Mouse (Mus musculus) right cerebral cortex, adult 2 months (tissue): Measurements from ENCODE around the gene 1110059E24Rik.

Source experiments
- DNase-seq, 2 experiments: peaks; one replicate each; pipeline ENCODE4 v3.0.0; 2021 to 2022; ENCODE audit warnings: low spot score in 2 of 2

Gene 1110059E24Rik

DNA sequence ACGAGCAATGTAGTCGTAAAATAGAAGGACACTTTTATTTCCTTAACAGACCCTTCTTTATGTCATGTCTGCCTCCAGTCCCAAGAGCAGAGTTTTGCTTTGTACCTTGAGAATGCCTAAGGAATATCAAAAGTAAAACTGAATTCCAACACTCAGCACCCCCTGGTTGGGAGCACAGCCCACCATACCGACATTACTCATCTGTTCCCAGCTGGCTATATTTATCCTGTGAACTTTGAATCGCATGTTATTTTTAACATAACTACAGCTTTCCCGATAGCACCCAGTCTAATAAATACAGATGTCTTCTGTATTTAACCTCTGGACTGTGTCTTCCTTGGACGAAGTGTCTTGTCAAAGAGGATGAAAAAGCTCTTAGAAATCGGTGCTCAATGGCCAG is 80.8 kb downstream of the 1110059E24Rik start:
- DNase-seq = no peak

DNA sequence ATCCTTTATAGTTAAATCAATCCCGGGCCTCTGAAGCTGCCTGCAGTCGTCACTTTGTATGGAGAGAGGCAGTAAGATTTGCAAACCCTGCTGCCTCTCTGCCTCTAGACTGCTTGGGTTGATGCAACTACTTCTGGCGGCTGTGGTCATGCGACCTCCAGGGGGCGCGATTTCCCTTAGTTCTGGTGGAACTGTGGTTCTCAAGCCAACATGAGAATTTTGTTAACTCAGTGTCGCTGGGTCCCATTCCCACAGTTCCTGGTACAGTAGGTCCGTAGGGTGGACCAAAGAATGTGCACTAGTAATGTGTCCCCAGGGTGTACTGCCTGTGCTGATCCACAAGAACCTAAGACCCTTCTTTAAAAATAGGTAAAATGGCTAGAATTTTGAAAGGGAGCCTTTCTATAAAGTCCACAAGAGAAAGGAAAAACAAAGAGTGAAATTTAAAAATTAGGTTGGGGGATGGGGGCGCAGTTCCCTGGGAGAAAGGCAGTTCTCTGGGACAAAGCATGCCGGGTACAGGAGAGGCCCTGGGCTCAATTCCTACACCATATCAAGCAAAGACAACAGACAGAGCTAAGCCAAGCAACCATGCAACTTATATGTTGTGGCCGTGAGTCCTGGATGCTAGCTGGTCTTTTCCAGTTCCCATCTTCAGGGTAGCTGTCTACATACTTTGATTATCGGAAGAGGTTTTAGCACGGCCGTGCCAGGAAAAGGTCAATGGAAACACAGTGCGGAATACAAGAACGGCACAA is 81.4 kb downstream of the 1110059E24Rik start:
- DNase-seq = peak; percentile 84 to 87

DNA sequence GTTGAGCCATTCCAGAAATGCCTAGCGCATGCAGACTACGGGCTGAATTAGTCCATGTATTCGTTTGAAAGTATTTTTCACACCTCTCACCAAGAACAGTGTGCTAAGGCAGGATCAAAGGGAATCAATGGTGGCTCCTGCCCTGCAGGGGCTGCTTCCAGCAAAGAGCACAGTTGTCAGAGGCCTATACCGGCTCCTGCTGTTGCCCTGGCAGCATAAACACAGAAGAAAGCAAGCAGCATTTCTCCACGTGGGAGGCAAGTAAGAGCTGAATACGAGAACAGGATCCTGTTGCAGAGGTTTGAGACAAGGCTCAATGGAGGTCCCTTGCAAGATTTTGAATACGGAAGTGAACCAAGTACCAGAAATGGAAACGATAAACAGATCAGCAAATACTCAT is 82.0 kb downstream of the 1110059E24Rik start:
- peak; percentile 21 to 26 for DNase-seq

DNA sequence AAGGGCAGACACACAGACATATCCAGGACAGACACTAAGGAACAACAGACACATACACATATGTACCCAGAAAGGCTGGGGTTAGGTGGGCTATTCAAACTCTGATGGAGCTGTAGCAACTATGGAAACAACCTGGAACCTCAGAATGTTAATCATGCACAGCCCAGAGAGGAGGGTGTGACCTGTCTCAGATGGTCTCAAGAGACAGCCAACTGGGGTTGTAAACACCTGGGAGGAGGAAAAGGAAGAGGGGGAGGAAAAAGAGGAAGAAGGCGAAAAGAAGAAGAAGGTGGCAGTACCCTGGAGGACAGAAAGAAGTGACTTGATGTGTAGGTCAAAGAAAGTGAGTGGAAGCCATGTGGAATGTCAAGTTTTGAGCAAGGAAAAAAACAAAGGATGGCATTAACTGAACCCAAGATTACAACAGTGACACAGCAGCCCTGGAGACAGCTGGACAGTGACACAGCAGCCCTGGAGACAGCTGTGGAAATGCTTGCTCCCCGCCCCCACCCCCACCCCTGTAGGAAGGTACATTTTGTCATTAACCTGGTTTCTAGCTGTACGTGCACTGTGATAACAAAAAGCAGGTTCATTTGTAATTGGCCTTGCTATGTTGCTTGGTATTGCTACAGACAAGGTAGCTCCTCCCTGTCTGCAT is 84.1 kb downstream of the 1110059E24Rik start:
- no peak for DNase-seq

DNA sequence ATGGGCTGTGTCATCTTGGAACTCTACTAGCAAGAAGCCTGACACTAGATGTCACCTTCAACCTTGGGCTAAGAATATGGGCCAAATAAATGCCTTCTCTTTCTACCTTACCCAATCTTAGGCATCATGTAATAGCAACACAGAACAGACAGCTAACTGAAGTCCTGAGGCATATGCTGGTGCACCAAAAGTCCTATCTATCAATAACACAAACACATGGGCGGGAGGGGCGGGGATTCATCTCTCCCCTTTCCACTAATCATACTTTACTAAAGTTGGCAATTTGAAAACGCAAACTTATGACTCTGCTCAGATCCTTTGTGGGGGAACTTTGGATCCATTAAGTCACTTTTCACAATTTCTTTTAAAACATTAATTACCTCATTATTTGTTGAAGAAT is 84.8 kb downstream of the 1110059E24Rik start:
- no peak for DNase-seq

DNA sequence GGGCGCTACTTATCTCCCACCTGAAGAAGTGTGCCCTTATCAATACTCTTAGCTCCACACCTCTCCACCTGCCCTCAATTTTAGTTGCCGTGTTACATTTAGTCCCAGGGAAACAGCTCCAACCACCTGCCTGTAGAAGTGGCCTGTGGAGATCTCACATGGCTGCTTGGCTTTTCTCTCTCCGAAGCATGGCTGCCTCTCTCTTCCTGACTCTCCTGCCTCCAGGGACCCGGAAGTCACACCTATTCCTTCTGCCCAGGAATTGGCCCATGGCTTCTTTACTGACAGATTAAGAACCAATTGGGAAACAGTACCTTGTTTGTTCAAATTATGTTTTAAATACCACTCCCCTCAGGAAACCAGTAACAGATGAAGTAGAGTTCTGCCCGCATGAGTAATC is 86.3 kb downstream of the 1110059E24Rik start:
- DNase-seq = no peak

DNA sequence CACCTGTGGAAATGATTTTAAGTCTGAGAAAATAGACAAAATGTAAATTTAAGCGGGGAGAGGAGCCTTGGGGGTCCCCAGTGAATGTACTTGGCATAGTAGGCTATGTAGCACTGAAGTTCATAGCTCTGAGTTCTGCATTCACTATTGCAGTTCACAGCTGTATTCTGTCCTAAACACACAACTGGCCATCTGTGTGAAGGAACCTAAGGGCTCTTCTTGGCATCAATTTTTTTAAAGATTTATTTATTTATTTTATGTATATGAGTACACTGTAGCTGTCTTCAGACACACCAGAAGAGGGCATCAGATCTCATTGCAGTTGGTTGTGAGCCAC is 88.3 kb downstream of the 1110059E24Rik start:
- DNase-seq = no peak

DNA sequence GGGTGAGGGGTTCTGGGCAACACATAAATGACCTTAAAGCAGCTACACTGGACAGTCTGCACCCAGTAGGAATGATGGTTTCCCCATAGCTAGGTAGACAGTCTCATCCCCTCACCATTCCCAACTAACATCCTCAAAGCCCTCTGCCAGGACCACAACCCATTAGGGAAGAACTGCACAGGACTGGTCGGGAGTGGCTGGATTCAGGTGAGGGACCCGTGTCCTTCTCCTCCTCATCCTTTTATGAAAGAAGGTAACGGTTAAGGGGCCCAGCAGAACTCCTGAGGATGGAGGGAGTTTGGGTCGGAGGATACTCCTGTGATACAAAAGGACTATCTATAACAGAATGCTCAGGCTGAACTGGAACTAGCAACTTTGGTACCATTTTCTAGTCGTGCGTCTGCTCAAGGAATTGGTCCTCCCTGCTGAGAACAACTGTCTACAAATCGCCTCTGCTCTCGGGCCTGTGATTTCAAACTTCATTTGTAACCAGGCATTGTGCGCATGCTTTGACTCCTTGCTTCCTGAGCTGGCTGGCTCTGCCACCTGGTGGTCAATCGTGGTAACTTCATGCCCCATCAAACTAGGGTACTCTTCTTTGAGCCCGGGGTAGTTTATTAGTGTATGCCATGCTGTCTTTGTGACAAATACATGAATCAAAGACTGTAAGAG is 88.9 kb downstream of the 1110059E24Rik start:
- peak; percentile 88 to 90 for DNase-seq

DNA sequence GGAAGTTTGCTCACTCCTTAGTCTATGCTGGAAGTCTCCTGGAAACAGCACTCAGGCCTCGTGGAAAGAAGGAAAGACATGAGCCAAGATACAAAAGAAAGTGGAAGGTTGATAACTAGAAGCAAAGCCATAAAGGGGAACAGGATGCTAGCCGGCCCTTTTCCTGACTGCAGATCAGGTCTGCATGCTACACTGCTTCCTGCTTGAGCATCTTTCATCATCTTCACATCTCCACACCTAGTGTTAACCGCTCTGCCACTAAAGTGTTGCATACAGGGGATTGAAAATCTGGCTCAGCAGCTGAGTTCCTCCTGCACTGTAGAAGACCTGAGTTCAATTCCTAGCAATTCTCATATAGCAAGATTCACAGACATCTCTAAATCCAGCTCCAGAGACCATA is 89.8 kb downstream of the 1110059E24Rik start:
- no peak for DNase-seq

DNA sequence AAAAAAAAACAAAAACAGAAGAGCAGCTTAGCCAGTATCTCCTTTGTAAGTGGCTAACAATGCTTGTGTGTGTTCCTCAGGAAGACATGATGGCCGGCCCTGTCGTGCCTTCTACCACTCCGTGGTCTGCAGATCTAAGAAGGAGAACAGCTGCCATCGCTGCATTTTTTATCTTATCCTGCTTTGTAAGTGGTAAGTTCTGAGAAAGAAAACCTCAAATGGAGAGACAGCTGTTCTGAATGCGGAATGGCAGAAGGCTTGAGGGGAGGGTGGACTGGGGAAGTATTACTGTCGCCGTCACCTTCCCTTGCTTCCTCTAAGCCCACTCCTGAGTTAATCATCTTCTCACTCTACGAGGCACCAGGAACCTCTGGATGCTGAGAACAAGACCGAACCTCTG is 100.0 kb downstream of the 1110059E24Rik start:
- no peak for DNase-seq

DNA sequence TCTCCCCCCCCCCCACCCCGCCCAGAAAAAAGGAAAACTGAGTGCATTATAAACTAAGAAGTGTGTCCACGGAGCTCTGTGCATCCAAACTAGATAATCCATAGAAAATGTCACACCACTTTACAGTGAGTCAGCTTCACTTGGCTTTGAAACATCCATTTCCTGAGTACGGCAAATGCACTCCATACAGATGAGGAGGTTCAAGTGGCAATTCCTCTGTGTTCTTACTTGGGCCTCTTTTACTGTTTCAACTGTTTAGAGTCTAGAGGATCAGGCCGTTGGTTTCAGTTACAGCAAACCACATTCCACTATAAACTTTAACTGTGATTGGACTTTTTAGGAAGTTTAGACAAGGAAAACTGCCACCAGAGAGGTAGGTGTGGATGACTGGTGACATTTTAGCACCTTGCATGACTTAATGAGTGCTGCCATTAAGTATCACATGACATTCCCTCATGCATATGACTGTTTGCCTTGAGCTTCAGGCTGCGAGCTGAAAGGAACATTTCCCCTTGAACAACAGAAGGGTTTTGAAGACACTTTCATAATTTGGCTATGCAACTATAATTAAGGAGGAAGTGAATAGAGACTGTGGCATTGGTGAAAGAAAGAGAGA is 100.7 kb downstream of the 1110059E24Rik start:
- no peak for DNase-seq

DNA sequence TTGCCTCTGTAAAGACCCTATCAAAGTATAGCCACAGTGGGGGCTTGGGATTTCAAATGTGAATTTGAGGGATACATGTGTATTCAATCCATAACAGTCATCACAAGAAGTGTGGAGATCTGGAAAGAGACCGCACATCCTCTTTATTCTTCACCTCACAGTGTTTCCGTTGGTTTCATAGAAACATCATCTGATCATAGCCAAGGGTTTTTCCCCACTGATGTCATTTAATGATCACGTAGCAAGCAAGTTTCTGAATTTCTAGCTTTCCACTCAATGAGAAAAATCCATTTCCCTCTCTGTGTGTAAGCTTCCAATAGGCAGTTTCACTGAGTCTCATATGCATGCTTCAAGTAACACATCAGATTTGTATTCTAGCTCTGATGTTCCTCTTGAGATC is 103.1 kb downstream of the 1110059E24Rik start:
- no peak for DNase-seq

DNA sequence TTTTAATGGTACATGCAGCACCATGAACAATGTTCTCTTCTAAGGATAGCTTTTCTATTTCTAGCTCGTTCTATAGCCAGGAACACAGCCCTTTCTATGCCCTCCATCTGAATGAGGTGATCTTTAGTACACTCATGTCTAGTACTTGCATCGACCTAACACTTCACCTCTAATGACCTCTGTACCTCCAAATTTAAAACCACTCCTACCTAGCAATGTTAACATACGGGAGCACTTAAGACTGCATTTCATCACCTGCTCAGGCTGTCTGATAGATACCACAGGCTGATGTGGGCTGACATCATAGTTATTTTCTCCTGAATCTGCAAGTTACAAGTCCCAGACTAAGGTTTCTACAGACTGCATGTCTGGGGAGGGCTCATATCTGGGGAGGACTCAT is 103.8 kb downstream of the 1110059E24Rik start:
- DNase-seq = no peak

DNA sequence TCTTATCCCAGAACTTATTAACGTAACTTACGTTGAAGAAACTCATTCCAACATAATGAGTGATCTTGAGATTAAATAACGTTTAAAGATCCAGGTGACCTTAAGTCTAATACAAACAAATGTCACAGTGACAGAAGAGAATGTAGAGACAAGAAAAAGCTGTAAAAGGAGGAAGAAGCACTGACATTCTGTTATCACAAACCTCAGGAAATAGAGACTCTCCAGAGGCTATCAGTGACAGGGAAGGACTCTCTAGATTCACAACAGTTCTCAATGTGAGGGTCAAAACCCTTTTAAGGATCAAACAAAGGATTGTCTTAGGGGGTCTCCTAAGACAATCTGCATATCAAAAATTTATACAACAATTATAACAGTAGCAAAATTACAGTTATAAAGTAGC is 115.7 kb downstream of the 1110059E24Rik start:
- DNase-seq = no peak
